Mouse (Mus musculus) myocyte (in vitro differentiated cells): ENCODE results near the gene Erf.

Experiments
- MAX ChIP-seq: IDR thresholded peaks from one replicate; pipeline ENCODE4 v1.6.1; 2011; ENCODE audit warnings: low read depth, mild to moderate bottlenecking, control low read depth
- POLR2A ChIP-seq: IDR thresholded peaks from one replicate; pipeline ENCODE4 v1.6.1; 2011; ENCODE audit warnings: low read depth, mild to moderate bottlenecking, control low read depth, moderate library complexity; ENCODE audit not compliant: insufficient read length
- POLR2AphosphoS2 ChIP-seq: IDR thresholded peaks from one replicate; pipeline ENCODE4 v1.6.1; 2011; ENCODE audit warnings: low read depth, control low read depth; ENCODE audit not compliant: insufficient read length

DNA sequence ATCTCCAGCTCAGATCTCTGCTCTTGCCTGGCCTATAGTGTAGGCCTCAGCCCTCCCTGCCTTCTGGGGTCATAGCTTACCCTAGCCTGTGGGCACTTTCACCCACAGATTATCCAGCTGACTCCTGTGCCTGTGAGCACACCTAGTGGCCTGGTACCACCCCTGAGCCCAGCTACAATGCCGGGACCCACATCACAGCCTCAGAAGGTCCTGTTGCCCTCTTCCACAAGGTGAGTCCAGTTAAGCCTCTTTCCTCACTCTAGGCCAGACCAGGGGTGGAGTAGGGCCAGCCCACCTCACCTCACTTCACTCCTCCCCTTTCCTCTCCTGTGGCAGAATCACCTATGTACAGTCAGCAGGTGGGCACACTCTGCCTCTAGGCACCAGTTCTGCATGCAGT lies 39.9 kb upstream of the Erf start:
- no peak for TF ChIP-seq POLR2A
- TF ChIP-seq POLR2AphosphoS2: peak; percentile 54
- no peak for TF ChIP-seq MAX
